Mouse (Mus musculus) intestine, embryonic 14.5 days (tissue): ENCODE measurements around the gene Pdcd11. TPM values are rescaled to one million over a fixed set of nuclear protein-coding genes. Genes with fewer than 3 reads are reported as not detected.

ENCODE experiments used
- ATAC-seq: fragments of 200-750 bp; cut with Nextera tagmentation; replicated peaks from 2 replicates; pipeline ENCODE4 v1.8.0; 2017; ENCODE audit warnings: low read depth, moderate number of reproducible peaks, moderate TSS enrichment, moderate library complexity; ENCODE audit not compliant: low FRiP score, low TSS enrichment
- DNase-seq: peaks from one replicate; pipeline ENCODE4 v3.0.0-alpha.2; 2018; ENCODE audit warnings: low spot score
- H3K27ac ChIP-seq: fragments of 300-500 bp; sonication (generic); 2 replicates; pipeline ENCODE4 v1.5.1; 2014; ENCODE audit warnings: low read depth, mild to moderate bottlenecking, control low read depth
- H3K27me3 ChIP-seq: fragments of 300-500 bp; sonication (generic); replicated peaks from 2 replicates; pipeline ENCODE4 v1.6.1; 2014; ENCODE audit warnings: low read length, control low read depth; ENCODE audit not compliant: control insufficient read depth, insufficient read depth
- H3K36me3 ChIP-seq: fragments of 300-500 bp; sonication (generic); 2 replicates; pipeline ENCODE4 v1.6.1; 2014; ENCODE audit warnings: low read length, control low read depth; ENCODE audit not compliant: control insufficient read depth, insufficient read depth
- H3K4me1 ChIP-seq: fragments of 300-500 bp; sonication (generic); replicated peaks from 2 replicates; pipeline ENCODE4 v1.6.1; 2014; ENCODE audit warnings: low read length, control low read depth, mixed read lengths; ENCODE audit not compliant: control insufficient read depth, insufficient read depth
- H3K4me2 ChIP-seq: fragments of 300-500 bp; sonication (generic); 2 replicates; pipeline ENCODE4 v1.6.1; 2014; ENCODE audit warnings: low read length
- H3K4me3 ChIP-seq: fragments of 300-500 bp; sonication (generic); 2 replicates; pipeline ENCODE4 v1.5.1; 2014; ENCODE audit warnings: low read depth, low read length, control low read depth, mixed read lengths
- H3K9ac ChIP-seq: fragments of 300-500 bp; sonication (generic); 2 replicates; pipeline ENCODE4 v1.6.1; 2014; ENCODE audit warnings: mild to moderate bottlenecking, low read length
- H3K9me3 ChIP-seq: fragments of 300-500 bp; sonication (generic); 2 replicates; pipeline ENCODE4 v1.6.1; 2016; ENCODE audit warnings: low read length, control low read depth; ENCODE audit not compliant: control insufficient read depth
- WGBS: fragments of 180-500 bp; shearing (Covaris S2); extraction: QIAGEN DNeasy Blood & Tissue Kit; methylation state at CpG from one replicate; pipeline ENCODE4 v1.1.7; 2014; 5-methylcytosine and 5-hydroxymethylcytosine counted together
- polyA plus RNA-seq: library from polyadenylated mRNA; unstranded; fragments of >200 nt; fragmentation: Nextera tagmentation; extraction: Ambion mirVana; gene quantifications from 2 replicates; pipeline ENCODE4 v1.2.1, GENCODE M21; 2014

Pdcd11 gene
- 11.7 and 12.6 TPM in 2 replicates for polyA plus RNA-seq

DNA sequence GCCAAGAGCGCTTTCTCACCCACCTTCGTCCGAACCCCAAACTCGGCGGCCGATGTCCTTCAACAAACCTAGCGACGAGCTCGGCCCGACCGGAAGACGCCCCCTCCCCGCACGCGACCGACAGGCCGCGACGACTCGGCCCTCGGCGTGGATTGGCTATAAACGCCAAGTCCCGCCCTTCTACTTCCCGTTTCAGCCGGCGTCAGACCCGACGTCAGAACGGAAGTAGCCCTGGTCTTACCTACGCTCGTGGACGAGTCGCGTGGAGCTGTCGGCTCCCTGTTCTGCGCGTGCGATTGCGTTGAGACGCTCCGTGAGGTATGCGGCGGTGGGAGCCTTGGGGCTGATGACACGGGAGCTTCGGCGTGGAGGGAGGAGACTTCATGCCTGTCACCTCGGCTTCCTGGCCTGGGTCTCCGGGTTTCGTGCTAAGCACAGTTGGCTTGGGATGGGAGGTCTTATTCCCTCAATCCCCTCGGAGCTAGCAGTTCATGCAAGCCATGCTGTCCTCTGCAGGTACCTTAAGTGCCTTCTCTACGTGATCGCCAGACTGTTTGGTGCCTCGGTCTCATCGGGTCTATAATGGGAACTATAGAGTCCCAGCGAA lies at the start of gene Pdcd11, which contains the start of gene Usmg5:
Pdcd11 (plus strand) TSS at position 219 of the 607 bp plus-strand sequence.
Usmg5 (minus strand) TSS at position 98 of the 607 bp plus-strand sequence.
- peak; percentile 95 for DNase-seq
- peaks cover 7% of the 10 kb centered on the region; the same call in 1 of the 2 replicates for H3K4me1 ChIP-seq
- H3K27ac ChIP-seq = peak within 1 kb of the TSS; percentile 81
- H3K9me3 ChIP-seq = no peaks in the 10 kb centered on the region
- under 1% methylated on average over 56 of the region's 56 CpGs for WGBS
- peak; percentile 99 for ATAC-seq
- H3K36me3 ChIP-seq = peaks cover 48% of the 10 kb centered on the region
- peak within 1 kb of the TSS; percentile 91 for H3K4me2 ChIP-seq
- peak within 1 kb of the TSS; percentile 100 for H3K4me3 ChIP-seq
- no peaks in the 10 kb centered on the region for H3K27me3 ChIP-seq
- peak within 1 kb of the TSS; percentile 95 for H3K9ac ChIP-seq

DNA sequence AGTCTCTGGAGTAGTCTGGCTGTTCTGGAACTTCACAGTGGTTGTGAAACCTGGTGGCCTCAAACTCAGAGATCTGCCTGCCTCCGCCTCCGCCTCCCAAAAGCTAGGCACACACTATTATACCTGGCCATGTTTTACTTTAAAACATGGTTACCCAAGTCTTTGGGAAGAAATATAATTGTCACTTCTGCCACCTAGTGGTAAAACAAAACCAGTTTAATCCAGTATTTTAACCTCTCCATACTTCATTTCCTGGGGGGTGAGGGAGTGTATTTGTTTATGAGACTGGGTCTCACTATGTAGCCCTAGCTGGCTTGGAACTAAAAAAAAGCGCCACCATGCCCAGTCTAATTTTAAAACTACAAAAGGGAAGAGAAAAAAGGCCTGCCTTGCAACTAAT lies 47.0 kb upstream of the Pdcd11 start:
- Histone ChIP-seq H3K4me1 (no peaks in the 10 kb centered on the region), H3K9ac (no peak overlapping the region), H3K36me3 (peaks cover 55% of the 10 kb centered on the region), H3K27ac (no peak overlapping the region), H3K9me3 (no peaks in the 10 kb centered on the region), H3K4me3 (no peak overlapping the region), H3K4me2 (no peak overlapping the region), H3K27me3 (no peaks in the 10 kb centered on the region)
- WGBS = 90% methylated on average over 3 of the region's 3 CpGs
- no peak for DNase-seq
- ATAC-seq = no peak

- no peak for DNase-seq
Observed at GRCm38 (mm10) chr19:47046343-47046742, 44.2 kb upstream of the Pdcd11 start.

DNA sequence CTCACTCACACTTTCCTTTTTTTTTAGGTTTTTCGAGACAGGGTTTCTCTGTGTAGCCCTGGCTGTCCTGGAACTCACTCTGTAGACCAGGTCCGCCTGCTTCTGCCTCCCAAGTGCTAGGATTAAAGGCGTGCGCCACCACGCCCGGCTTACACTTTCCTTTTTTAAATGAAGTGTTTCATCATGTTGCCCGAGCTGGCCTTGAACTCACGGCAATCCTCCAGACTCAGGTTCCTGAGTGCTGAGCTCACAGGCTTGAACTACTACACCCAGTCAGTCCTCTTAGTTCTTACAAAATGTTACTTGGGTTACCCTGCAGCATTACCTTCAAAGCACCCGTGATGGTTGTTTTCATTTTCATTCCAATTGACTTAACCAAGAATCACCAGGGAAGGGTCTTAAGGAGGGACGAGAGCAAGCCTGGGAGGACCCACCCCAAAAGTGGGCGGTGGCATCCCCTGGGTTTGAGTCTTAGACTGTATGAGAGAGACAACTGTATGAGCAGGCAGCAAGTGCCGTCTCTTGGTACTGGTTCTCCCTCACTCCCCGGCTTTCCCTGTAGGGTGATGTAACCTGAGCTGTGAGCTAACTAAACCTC lies 43.2 kb upstream of the Pdcd11 start:
- H3K27ac ChIP-seq = no peak overlapping the region
- no peak overlapping the region for H3K4me3 ChIP-seq
- H3K9me3 ChIP-seq = no peaks in the 10 kb centered on the region
- no peaks in the 10 kb centered on the region for H3K27me3 ChIP-seq
- no peak overlapping the region for H3K4me2 ChIP-seq
- peaks cover 24% of the 10 kb centered on the region; the same call in 1 of the 2 replicates for H3K36me3 ChIP-seq
- no peak overlapping the region for H3K9ac ChIP-seq
- 85% methylated on average over 13 of the region's 13 CpGs for WGBS
- no peak for ATAC-seq
- DNase-seq = no peak
- H3K4me1 ChIP-seq = peaks cover 4% of the 10 kb centered on the region

More at GRCm38 (mm10) chr19:47046343-47046742, 44.2 kb upstream of the Pdcd11 start:
- Histone ChIP-seq H3K9me3 (no peaks in the 10 kb centered on the region), H3K4me2 (no peak overlapping the region), H3K4me1 (peaks cover 4% of the 10 kb centered on the region), H3K36me3 (peaks cover 30% of the 10 kb centered on the region; the same call in 1 of the 2 replicates), H3K27me3 (no peaks in the 10 kb centered on the region), H3K27ac (no peak overlapping the region), H3K4me3 (no peak overlapping the region), H3K9ac (no peak overlapping the region)
- ATAC-seq = no peak
- 91% methylated on average over 1 of the region's 1 CpGs for WGBS

GRCm38 (mm10) chr19:47049061-47049460 lies 41.5 kb upstream of the Pdcd11 start:
- Histone ChIP-seq H3K4me2 (peak overlapping the region; percentile 77), H3K27ac (no peak overlapping the region), H3K9ac (no peak overlapping the region), H3K4me3 (no peak overlapping the region), H3K4me1 (peaks cover 4% of the 10 kb centered on the region), H3K27me3 (no peaks in the 10 kb centered on the region), H3K36me3 (peaks cover 24% of the 10 kb centered on the region; the same call in 1 of the 2 replicates), H3K9me3 (no peaks in the 10 kb centered on the region)
- ATAC-seq (no peak), DNase-seq (no peak)
- WGBS = 63% methylated on average over 4 of the region's 4 CpGs

DNA sequence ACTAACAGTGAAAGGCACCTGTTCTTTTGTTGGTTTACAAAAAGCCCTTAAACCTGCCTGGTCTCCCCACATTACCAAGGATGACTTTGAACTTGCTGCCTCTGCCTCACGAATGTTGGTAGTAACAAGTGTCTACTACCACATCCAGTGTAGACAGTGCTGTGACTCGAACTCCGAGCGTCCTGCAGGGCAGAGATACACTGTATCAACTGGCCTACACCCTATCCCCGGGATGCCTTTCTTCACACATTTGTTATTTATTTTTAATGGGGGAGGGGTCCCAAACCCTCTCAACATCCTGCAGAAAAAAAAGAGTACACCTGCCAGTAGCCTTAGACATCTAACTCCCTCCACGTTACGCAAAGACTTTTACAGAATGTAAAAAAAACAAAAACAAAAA lies 40.7 kb upstream of the Pdcd11 start:
- DNase-seq (no peak), ATAC-seq (no peak; the same call in 1 of the 2 replicates)
- H3K9me3 ChIP-seq = no peaks in the 10 kb centered on the region
- no peak overlapping the region for H3K27ac ChIP-seq
- H3K4me2 ChIP-seq = peak overlapping the region; percentile 77
- H3K27me3 ChIP-seq = no peaks in the 10 kb centered on the region
- H3K4me1 ChIP-seq = peaks cover 4% of the 10 kb centered on the region
- peak overlapping the region; percentile 77 for H3K9ac ChIP-seq
- peaks cover 20% of the 10 kb centered on the region; the same call in 1 of the 2 replicates for H3K36me3 ChIP-seq
- peak overlapping the region; percentile 89 for H3K4me3 ChIP-seq
- 6% methylated on average over 7 of the region's 7 CpGs for WGBS

DNA sequence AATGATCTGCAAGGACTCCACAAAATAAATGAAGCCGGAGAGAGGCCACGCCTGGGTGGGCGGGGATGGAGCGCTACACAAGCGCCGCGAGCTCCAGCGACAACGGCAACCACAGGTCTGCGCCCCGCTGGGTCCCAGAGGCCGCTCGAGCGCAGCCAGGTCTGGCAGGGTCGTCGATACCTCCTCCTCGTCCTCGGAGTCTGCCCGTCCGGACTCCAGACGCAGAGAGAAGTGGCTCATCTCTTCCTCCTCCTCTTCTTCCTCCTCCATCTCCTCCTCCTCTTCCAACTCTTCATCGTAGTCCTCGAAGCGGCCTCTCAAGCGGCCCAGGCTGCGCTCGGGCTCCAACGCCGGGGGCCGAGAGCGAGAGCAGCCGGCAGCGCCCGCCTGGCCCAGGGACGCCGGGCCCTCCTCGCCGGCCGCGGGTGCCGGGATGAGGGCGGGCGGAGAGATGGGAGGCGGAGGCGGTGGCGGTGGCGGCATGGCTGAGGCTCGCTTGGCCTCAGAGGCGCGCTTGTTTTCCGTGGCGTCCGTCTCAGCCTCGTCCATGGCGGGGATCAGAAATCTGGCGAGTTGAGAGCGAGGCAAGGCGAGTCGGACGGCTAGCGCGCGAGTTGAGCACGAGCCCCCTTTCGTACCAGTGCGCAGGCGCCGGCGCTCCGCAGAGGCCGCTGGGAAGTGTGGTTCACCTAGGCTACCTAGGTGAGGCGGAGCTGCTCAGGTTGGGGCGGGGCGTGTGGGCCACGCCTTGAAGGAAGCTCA lies 40.1 kb upstream of the Pdcd11 start, which contains the start of gene Pcgf6:
Pcgf6 (minus strand) TSS at position 636 of the 762 bp plus-strand sequence.
- H3K27me3 ChIP-seq = no peaks in the 10 kb centered on the region
- H3K4me3 ChIP-seq = peak within 1 kb of the TSS; percentile 89
- ATAC-seq = peak; percentile 87
- peaks cover 15% of the 10 kb centered on the region; the same call in 1 of the 2 replicates for H3K36me3 ChIP-seq
- WGBS = under 1% methylated on average over 74 of the region's 75 CpGs
- peaks cover 4% of the 10 kb centered on the region for H3K4me1 ChIP-seq
- H3K27ac ChIP-seq = peak within 1 kb of the TSS; percentile 89
- H3K4me2 ChIP-seq = peak within 1 kb of the TSS; percentile 77
- H3K9me3 ChIP-seq = no peaks in the 10 kb centered on the region
- DNase-seq = peak; percentile 87
- H3K9ac ChIP-seq = peak within 1 kb of the TSS; percentile 77

GRCm38 (mm10) chr19:47052927-47053326 lies 37.6 kb upstream of the Pdcd11 start:
- H3K27me3 ChIP-seq = no peaks in the 10 kb centered on the region
- 0 out of 2 replicates have a peak overlapping the region, but pooled peaks have one; percentile 16 for H3K27ac ChIP-seq
- no peaks in the 10 kb centered on the region for H3K36me3 ChIP-seq
- no peak overlapping the region for H3K4me2 ChIP-seq
- H3K4me1 ChIP-seq = peaks cover 4% of the 10 kb centered on the region
- DNase-seq (no peak), ATAC-seq (no peak)
- no peak overlapping the region for H3K4me3 ChIP-seq
- WGBS = 78% methylated on average over 4 of the region's 4 CpGs
- H3K9ac ChIP-seq = no peak overlapping the region
- H3K9me3 ChIP-seq = no peaks in the 10 kb centered on the region
